Mouse (Mus musculus): ENCODE results near the gene Dab1.
A peak's percentile ranks its signal among the peaks of the same experiment; 100 is the strongest.

Dab1 gene

DNA sequence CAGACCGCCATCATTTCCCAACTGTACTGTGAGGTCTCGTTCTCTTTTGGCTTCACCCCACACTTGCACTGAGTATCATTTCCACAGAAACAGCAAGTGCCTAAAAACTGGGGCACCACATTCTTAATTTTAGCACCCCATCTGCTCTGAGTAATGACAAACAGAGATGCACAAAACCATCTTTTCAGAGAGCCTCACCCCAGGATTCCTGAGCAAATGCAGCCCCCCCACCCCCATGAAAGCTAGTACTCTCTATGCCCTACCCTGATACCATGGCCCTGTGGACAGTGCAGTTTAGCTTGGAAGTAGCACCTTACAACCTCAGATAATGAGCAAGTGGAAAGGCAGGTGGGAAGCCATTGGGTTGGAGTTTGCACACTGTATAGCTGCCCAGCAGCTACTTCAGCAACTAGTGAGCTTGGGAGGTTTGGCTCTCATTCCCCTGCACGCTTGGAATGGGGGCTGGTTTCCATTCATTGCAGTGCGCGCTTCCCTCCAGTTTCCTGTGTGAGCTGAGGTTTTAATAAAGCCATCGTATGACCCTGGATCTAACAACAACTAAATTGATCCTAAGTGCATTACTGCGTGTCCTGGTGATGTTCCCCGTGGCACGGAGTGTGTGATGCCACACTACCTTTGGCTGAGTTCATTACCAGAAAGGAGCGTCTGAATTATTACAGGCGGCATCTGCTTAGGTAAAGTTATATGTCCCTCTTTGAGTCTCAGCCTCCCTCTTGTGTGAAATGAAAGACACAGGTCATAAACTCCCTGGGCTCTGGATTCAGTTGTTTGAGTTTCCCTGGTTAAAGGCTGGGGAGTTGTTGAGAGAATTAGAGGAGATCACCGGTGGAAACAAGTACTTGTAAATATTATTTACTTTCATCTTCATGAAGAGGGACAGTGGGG lies 842.2 kb downstream of the Dab1 start:
- peak; percentile 57 to 63 for DNase-seq

DNA sequence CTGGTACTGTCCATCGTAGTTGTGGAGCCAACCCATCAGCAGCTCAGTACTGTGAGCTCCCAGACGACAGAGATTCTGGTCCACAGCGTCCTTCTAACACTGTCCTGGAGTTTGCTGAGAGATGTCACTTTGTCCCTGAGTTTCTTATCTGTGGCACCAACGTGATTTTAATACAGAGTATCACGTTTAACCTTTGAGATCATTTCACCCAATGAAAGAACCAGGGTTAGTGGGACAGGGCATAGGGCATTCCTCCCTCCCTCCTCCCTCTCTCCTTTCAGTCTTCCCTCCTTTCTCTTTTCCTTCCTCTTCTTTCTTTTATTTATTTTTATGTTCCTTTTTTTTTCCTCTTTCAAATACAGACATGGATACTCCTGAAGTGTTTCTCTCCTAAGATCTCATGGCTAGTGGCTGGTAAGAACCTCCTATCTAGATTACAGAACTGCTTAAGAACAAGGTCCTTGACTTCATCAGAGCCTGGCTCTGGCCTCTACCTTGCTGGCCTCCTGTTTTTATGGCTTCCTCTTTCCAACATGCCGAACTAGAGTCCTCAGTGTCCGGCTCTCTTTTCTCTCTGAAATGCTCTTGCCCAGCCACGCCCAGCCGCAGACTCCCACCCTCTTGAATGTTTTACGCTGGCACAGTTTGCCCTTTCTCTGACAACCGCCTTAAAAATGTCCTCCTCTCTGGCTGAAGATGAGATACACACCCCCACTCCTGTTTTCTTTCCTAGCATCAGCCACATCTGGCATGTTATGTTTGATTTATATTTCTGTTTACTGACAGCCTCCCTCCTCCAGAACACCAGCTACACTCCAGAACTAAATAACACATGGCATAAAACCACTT lies 844.0 kb downstream of the Dab1 start:
- no peak for DNase-seq

DNA sequence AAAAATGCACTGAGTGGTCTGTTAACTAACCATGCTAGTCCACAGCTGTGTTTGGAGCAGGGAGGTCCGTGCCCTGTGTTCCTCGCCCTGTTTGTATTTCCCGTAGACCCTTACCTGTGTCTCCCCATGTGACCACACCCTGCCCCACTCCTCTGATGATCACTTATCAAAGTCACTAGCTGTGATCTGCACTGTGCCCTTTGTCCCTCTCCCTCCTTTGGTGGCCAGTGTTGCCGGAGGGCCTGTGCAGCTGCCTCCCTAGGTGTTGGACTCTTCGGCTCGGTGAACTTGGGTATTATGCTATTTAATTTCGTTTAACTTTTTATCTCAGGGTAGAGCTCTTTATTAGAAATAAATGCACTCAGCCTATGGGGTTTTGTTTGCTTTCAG lies 844.6 kb downstream of the Dab1 start:
- no peak for DNase-seq

DNA sequence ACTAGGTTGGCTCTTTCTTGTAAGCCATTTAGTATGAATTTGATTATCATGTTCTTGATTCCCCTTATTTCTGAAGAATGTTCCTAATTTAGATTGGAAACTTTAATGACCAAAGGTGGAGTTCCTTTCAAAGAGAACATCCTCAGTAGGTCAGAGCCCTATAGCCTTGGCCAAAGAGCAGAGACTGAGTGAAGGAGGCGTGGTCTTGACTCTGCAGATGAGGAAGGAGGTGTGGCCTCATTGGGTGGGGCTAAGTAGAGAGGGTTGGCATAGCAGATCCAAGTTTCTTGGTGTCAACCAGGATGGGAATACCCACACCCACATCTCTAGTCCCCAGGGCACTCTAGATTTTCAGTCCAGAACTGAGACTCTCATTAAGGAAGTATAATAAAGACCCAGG lies 846.4 kb downstream of the Dab1 start:
- DNase-seq = no peak

DNA sequence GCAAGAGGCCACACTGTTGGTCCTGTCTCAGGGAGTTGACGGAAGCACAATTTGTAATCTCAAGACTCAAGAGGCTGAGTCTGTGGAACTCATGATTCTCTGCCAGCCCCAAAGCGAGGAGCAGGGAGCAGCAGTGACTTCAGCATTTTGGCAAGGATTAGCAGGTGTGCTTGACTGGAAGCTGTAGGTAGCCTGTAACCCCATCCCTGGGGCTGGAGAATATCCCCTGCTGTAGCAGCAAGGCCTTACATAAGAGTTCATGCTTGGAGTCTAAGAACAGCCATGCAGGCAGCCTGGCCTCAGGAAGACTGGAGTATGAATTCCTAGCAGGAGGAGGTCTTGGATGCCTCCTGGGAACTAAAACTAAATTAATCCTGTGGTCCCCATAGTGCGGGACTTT lies 849.5 kb downstream of the Dab1 start:
- DNase-seq = peak; percentile 68 to 70

DNA sequence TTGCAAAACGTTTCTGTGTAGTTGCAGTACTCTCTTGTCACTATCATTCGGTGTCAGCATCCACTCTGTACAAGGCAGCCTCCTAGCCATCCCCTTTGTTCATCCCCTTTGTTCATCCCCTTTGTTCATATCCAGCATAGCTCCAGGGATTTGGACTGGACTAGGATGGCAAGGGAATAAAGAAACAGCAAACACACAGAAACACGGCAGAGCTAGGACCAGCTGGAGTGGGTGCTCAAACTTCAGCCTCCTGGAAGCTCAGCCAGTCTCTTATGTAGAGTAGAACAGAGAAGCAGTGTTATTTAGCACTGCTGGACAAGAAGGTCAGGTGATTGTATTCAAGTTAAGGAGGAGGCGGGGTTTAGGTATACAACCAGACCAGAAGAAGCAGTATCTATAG lies 853.8 kb downstream of the Dab1 start:
- no peak for DNase-seq

DNA sequence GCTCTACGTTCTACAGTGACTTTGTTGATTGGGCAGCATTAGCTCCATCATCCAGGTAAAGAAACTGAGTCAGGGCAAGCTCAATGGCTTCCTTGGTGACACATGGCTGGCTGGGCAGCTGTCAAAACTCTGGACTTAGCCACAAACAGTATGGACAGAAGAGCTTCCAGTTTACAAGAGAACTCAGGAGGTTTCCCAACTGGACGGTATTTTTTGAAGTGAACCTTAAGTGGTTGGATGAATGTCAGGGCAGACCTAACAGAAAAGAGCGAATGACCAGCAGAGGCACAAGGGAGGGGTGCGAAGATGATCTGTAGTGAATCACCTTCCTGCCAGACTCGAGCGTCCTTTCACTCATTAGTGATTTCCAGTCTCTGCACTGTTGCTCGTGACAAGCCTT lies 857.7 kb downstream of the Dab1 start:
- no peak for DNase-seq

DNA sequence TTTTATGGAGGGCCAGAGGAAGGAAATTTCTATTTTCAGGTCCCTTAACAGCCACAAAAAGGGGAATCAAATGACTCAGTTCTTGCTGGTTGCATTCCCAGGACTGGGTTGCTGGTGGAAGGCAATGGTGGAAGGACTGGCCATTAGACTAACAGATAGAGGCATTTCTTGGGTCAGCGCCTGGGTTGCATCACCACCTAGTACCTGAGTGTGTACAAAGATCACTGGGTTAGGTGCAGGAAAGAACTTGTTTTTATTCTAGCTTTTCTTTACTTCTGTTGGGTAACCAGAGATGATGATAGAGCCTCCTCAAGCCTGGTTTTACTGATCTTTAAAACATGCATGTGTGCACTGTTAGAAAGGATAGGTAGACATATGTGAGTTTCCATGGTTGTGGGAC lies 864.8 kb downstream of the Dab1 start:
- no peak for DNase-seq

DNA sequence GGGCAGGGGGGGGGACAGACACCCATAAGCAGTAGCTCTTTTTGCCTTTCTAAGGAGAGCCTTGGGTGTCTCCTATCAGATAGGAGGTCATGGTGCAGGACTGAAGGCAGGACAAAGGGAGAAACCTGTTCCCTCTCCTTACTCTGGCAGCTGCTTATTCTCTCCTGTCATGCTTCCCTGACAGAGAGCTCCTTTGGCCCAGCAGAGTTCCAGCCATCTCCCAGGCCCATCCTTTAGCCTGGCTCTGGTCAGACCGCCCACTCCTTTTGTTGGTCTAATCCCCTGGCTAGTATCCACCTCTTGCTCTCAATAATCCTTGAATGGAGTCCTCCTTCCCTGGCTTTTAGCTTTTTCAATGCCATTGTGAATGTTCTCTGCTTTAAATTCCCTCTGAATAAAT lies 878.1 kb downstream of the Dab1 start:
- no peak for DNase-seq

DNA sequence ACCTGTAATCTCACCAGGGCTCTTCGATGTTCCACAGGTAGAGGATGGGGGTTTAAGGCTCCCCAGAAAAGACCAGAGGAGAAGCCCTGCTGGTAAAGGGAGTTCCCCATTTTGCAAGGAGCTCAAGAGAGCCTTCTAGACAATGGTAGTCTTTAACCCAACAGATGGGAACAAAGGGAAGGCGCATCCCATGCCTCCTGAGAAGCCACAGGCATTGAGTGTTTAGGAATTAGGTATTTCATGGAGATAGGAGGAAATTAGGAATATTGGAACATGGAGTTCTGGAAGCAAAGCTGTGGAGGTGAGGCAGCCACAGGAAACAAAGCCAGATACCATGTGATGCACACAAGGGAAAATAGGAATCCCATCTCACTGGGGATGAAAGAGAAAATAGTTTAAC lies 881.0 kb downstream of the Dab1 start:
- no peak for DNase-seq

DNA sequence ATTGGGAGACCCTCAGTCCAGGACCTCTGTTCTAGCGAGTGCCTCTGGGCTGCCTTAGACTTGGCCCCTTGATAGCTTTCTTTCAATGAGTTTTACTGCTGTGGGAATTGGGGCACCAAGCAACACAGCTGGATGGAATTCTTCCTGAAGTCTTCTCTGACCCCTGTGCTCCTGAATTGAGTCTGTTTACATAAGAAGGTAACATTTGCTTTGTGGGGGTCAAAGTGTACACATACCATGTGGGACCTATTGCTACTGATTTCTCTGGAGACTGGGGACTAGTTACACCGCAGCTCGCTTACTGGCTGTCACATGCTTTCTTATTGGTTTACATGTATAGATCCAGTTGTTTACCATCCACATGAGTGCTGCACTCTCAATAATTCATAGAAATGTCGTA lies 881.5 kb downstream of the Dab1 start:
- no peak for DNase-seq

DNA sequence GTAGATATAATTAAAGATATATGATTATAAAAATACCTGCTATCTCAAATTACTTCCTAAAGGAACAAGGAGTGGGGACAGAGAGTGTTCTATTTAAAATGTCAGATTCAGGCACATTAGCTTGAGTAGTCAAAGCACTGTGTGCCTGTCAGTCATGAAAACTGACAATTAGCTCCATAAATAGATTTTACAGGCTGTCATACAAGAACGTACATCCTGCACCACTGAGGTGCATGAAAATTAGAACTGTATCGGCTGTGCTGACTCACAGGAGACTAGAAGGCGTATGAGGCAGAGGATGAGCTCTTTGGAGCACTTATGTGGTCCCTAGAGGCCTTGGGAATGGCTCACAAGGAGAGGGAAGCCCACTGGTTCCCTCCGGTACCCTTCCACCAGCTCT lies 882.1 kb downstream of the Dab1 start:
- no peak for DNase-seq

DNA sequence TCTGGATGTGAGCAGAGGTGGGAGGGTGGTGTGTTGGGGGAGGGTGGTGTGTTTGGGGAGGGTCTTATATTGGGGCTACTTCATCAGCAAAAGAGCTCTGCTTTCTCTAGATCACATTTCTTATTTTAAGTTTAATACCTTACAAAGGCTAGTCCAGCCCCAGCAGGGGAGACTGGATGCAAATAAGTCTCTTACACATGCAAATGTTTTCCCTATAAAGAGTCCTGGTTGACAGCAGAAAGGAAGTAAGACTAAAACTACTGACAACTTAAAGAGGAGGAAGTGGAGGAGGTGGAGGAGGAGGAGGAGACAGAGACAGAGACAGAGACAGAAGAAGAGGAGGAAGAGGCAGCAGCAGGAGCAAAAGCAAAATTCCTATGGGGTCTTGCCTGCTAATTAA lies 885.8 kb downstream of the Dab1 start:
- no peak for DNase-seq

DNA sequence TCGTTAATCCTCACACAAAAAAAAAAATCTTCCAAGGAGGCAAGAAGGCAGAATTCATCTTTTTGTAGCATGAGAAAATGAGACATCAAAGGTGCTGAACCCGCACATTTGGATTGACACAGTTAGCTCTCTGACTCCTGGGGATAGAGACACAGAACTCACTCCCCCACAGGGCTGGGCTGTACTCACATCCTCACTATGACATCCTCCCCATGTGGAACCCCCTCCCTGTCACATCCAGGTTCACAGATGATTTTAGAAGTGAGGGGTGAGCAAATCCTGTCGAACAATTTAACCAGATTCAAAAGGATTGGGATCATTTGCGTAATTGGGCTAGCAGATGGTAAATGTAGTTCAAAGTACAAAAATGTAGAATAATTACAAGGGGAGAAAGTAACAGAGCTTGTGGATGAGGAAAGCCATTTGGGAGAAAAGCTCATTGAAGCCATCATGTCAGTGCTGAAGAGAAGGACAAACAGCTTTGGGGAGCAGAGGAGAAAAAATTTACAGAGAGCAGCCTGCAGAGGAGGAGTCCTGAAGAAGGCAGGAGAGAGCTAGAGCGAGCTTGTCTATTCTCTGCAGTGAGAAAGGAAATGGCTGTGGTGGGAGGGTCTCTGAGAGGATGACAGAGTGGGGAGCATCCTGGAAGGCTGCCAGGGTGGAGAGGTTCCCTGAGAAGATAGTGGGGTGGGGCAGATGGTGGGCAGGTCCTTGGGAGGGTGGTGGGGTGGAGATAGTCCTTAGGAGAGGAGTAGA lies 890.2 kb downstream of the Dab1 start:
- DNase-seq = no peak

DNA sequence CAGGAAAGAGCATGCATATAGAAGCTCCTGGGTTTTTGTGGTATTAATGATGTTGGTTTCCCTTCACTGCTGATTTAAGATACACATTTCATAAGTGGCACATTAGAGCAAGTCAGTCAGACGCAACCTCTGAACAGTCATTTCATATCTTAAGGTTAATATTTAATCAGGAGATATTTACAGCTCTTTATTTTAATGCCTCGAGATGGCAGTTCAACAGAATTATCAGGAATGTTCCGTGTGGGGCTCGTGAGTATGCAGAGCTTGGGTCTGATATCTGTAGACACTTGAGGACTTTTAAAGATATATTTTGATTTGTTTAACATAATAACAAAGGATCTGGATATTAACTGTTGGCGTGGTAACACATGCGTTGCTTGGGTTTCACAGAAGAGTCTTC lies 892.7 kb downstream of the Dab1 start:
- DNase-seq = no peak

DNA sequence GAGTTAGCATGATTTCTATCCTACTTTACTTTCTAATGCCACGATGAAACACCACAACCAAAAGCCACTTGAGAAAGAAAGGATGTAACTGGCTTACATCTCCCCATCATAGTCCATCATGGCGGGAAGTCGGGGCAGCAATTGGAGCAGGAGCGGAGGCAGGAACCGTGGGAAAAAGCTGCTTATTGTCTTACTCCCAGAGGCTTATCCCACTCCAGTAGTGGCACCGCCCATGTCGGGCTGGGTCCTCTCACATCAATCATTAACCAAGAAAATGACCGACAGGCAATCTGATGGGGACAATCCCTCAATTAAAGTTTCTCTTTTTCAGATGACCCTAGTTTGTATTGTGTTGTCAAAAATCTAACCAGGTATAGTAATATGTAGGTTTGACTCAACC lies 893.4 kb downstream of the Dab1 start:
- no peak for DNase-seq

DNA sequence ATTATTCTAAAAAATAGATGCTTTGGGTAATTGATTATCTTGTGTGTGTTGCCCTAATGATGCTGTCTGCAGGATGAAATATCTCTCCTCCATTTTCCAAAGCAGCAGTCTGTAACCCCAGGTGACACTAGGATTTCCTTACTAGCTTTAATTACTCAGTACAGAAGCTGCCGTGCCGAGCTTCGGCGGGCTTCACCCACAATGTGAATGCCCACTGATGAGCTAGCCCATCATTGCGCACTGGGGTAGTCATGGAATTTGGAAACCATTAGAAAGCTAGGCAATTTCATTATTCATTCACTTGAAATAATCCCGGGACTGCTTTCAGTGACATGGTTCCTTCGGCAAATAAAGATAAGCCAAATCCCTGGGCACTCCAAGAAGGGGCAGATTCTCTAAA lies 894.5 kb downstream of the Dab1 start:
- DNase-seq = no peak

DNA sequence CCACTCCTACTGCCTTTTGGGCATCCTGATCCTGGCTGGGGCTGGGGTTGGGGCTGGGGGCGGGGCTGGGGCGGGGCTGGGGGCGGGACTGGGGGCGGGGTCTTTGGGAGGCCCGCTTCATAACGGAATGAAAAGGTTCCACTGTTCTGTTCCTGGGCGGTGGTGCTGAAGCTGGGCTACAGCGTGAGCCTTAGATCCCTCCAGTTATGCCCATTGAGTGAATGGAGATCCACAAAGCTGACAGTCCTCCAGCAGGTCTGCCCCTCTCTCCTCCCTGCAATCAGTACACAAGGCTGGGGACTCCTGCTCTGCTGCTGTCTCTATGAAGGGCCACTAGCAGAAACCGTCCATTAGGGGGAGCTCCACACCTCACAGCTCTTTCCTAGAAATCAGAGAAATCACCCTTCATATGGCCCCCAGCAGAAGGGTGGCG lies 895.4 kb downstream of the Dab1 start:
- peak; percentile 39 to 59 for DNase-seq

DNA sequence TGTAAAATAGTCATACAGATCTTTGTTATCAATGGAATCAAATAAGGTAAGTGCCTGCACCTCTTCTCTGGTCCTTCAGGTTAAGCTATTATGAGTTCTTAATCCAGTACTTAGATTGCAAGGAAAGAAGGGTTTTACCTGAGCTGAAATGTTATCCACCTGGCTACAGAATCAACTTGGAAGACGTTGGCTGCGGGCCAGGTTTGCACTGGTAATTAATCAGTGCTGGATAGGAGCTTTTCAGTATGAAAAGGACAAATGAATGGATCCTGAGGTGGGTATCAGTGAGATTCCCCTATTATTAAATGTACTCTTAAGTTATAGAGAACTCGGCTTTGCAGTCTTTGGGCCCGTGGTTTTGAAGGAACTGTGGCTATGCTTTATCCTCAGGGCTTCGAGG lies 896.5 kb downstream of the Dab1 start:
- peak in 1 of 2 experiments; percentile 64 for DNase-seq

DNA sequence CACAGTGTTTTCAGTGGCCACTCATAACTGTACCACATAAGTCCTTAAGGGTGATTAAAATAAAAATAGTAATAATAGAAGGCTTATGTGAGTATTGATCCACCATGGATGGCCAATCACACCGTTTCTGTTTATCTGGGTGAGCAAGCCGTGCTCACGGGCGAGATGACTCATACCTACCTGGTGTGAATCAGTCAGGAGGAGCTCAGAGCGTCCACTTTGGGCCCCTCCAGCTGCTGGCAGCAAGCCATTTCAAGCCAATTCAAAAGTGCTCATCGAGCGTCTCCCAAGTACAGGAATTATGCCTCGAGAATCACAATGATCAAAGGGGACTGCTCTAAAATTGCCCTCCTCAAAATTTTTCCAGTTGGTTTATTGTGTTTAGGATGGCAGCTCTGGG lies 903.2 kb downstream of the Dab1 start:
- peak; percentile 49 to 64 for DNase-seq

DNA sequence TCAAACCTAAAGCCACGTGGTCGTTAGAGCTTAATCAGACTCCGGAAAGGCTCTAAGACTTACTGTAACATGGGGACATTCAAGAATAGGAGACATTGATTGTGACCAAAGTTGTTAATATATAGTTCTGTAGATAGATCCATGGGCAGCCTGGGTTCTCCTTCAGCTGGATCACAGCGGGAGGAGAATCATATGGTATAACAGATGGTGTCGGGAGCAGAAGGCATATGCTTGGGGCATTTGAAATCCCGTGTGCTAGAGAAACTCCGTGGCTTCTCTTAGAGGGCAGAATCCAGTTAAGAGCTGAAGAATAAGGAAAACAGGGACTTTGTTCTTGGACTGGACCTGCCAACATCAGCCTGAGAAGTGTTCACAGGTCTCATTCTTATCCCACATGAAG lies 904.6 kb downstream of the Dab1 start:
- peak; percentile 55 to 64 for DNase-seq

DNA sequence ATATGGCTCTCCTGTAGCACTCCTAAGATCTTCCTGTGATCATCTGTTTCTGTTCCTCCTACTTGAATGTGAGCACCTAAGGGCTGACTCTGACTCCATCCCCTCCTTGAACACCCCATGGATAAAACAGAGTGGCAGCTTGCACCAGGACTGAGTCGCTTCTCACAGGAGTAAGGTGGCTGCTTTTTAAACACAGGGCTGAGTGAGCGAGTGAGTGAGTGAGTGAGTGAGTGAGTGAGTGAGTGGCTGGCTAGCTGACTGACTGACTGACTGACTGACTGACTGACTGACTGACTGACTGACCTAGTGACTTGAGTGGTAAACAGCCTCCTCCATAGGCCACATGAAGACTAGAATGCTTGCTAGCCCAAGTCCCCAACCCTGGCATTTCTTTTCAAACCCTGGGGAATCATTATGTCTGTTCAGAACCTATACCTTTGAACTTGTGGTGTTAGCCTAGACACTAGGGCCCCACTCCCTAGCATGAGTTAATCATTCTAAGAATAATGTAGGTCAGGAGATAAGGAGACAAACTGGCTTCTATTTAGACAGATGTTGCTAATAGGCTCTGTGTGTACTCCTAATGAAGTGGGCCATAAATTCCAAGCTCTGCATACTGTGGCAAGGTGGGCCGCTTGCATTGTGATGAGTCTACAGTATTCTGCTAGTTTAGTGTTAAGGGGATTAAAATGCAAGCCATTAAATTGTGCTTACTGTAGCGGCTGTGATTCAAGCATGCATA lies 910.9 kb downstream of the Dab1 start:
- no peak for DNase-seq

DNA sequence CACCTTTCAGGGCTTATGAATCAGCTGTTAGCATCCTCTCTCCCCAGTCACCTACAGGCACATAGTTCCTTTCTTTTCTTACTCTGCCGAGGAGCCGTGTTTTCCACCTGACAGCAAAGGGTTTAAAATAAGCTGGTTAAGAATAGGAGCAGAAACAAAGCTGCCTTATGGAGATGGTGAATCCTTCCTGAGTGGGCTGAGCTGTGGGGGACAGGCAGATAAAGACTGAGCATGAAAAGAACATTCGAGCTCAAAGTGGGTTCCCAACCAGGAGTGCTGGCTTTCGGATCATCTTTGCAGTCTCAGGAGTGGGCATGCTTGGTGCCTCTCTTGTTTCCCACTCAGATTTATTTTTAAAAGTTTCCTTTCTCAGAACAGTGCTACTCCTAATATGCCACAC lies 913.7 kb downstream of the Dab1 start:
- DNase-seq = no peak

All from cerebellum, postnatal 25 days (tissue).